Mouse (Mus musculus) urinary bladder, postnatal 4 days (tissue): ENCODE measurements around the gene Egln2.

Experiments used
- DNase-seq, 2 experiments: peaks; one replicate each; pipeline ENCODE4 v3.0.0; 2021 to 2022; ENCODE audit warnings: low spot score in 2 of 2

Gene Egln2

GRCm38 (mm10) chr7:27132588-27132987 lies 34.0 kb downstream of the Egln2 start:
- no peak for DNase-seq

DNA sequence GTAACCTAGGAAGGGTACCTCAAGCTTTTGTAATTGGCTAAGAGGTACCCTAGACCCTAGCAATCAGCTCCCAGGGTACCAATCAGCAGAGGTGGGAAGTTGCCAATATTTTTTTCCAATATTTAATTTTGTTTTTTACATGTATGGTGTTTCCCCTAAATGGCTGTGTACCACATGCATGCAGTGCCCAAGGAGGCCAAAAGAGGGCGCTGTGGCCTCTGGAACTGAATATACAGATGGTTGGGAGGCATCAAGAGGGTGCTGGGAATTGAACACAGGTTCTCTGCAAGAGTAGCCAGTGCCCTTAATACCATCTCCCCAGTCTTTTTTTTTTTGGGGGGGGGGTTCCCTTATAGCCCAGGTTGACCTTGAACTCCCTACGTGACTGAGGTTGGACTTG lies 35.2 kb downstream of the Egln2 start:
- DNase-seq, result no peak

- DNase-seq, result no peak
These were observed 35.9 kb downstream of the Egln2 start for GRCm38 (mm10) chr7:27130521-27131370.

DNA sequence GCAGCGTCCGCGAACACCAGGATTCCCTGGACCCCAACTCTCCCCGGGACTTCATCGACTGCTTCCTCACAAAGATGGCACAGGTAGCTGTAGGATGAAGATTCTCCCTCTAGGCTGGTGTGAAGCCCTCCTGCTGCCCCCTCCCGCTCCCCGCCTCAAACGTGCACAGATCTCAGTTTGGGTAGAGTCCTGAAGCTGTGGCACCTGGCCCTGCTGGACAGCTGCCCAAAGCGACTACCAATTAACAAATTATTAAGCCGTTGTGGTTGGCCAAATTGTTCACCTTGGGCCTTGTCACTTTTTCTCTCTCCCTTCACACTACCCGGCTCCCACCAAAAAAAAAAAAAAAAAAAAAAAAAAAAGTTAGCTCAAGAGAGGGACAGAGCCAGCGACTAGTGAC lies 36.8 kb downstream of the Egln2 start:
- no peak for DNase-seq

DNA sequence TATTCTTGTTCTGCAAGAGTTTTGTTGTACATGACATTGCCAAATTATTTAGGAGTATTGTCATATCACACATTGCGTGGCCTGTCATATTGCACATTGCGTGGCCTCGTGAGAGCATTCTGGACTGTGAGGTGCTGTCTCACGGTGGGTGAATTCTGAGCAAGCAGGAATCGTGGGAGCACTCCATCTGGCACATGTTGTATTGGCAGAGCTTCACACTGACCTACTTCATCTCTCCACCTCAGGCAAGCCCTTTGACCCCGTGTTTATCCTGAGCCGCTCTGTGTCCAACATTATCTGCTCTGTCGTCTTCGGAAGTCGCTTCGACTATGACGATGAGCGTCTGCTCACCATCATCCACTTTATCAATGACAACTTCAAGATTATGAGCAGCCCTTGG lies 37.7 kb downstream of the Egln2 start:
- no peak for DNase-seq

DNA sequence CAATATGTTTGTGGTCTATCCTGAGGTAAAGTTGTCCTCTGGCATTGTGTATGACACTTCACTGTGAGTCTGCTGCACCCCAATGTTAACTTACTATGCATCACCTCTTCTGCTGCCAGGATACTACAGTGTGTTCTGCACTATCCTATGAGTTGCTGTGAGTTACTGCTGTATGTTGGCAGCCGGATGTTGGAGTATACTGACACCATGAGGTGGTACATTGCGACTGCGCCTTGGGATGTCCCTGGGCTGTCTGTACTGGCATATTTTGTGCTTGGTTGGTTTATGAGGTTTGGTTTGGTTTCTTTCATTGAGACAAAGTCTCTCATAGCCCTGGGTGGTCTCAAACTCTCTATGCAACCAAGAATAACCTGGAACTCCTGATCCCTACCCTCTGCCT lies 38.4 kb downstream of the Egln2 start:
- no peak for DNase-seq

DNA sequence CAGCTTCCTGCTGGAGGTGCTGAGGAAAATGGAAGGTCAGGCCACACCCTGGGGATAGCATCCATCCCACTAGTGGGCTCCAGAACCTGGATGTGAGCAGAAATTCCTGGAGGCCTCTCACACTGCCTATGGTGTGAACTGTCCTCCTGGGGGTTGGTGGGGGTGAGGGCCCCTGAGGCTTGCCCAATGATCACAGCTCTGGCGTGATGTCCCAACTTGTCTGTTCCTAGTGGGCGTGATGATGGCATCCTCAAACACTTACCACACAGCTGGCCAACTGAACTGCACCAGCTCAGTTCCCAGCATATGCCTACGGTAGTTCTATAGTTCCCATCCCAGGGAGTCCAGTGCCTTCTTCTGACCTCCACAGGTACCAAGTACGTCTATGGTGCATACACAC lies 41.6 kb downstream of the Egln2 start:
- no peak for DNase-seq

GRCm38 (mm10) chr7:27124305-27124832 lies 42.2 kb downstream of the Egln2 start:
- no peak for DNase-seq

DNA sequence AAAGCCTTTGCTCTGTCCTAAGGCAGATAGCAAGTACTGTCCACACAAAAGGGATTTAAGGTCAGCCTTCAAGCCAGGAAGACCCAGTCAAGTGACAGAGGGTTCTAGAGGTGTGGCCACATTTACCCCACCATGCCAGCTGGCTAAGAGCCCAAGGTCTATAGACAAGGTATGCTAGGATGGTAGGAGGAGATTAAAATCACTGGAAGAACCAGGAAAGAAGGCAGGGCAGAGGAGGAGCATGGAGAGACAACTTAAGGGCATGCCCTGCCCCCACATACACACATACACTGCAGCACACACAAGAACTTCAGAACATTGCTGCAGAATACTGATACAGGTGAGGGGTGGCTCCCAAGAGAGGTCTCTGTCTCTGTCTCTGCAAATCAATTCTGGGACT lies 46.9 kb downstream of the Egln2 start, which contains the start of gene Cyp2f2:
Gene Cyp2f2 (plus strand): TSS at position 234 of the 400 bp plus-strand sequence.
- DNase-seq, result no peak

DNA sequence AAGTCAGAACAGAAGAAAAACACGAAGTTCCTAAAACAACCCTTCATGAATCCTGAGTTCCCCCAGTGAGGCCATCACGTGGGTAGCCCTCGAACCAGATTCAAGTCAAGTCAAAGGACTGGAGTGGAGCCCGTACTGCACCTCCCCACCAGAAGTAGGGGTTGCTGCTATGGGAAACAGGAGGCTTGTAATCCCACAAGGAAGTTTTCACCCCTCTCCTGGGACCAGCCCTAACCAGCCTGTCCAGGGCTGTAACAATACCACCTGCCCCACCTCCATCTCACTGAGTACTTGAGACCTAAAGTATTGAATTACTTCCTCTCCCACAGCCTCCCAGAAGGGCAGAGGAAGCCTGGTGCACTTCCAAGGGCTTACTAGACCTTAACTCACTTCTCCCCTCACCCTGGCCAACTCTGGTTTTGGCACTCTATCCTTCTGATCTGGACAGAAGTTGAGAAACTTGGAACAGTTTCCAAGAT lies 48.5 kb downstream of the Egln2 start:
- no peak for DNase-seq

DNA sequence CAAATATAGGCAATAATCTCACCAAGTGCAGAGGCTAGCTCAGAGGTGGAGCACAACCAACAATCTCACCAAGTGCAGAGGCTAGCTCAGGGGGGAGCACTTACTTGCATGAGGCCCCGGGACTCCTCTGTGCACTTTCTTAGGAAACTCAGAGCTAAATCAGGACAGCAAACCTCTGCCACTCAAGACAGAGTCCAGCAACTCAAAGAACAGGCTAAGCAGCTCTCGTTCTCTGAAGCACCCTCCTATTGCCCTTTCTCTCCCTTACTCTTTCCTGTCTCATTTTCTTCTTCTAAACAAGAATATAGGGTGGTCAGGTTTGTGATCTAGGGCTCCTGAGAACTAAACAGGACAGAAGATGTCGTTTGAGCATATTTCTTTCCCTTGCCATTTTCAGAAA lies 54.6 kb downstream of the Egln2 start:
- DNase-seq, result no peak

DNA sequence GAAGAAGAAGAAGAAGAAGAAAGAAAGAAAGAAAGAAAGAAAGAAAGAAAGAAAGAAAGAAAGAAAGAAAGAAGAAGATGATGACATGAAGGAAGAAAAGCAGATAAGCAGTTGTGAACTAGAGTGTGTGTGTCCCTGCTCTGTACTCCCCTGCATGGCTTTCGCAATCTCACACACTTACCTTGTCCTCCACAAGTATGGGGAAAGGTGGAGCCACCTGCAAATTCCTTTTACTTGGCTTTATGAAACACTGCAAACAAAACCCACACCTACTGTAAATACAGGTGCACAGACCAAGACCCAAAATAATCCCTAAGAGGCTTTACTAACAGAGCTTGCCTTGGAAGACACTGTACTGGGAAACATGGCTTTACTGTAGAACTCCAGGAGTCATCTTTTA lies 55.6 kb downstream of the Egln2 start:
- no peak for DNase-seq

DNA sequence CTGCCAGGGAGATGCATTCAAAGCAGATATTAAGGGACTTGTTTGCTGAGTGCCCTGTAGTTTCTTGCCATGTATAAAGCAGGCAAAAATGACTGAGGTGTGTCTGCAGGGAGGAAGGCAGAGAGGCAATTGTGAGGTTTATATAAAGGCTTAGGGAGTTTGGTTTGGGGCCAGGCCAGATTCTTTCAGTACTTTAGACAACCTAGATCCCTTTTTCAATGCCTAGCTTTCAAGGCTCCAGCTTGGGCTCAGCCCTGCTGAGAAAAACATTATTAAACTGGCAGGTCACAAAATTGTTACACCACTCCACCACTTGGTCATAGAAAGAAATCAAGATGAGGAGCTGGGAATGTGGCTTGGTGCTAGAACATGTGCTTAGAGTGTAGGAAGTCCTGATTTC lies 56.3 kb downstream of the Egln2 start:
- DNase-seq, result no peak
